Mouse (Mus musculus) liver, embryonic 11.5 days (tissue): Measurements from ENCODE around the gene Dnaic1. TPM values are rescaled to one million over a fixed set of nuclear protein-coding genes. Genes with fewer than 3 reads are reported as not detected.

Source experiments
- ATAC-seq: fragments of 200-750 bp; cut with Nextera tagmentation; replicated peaks from 2 replicates; pipeline ENCODE4 v1.8.0; 2017; ENCODE audit warnings: moderate number of reproducible peaks, mild to moderate bottlenecking, moderate TSS enrichment, moderate library complexity; ENCODE audit not compliant: low FRiP score
- DNase-seq: peaks from one replicate; pipeline ENCODE4 v3.0.0-alpha.2; 2017; ENCODE audit warnings: low spot score
- H3K27ac ChIP-seq: fragments of 300-500 bp; sonication (generic); 2 replicates; pipeline ENCODE4 v1.5.1; 2014; ENCODE audit warnings: mild to moderate bottlenecking, low read depth, low read length, control low read depth
- H3K27me3 ChIP-seq: fragments of 300-500 bp; sonication (generic); replicated peaks from 2 replicates; pipeline ENCODE4 v1.6.1; 2014; ENCODE audit warnings: low read length, mixed read lengths; ENCODE audit not compliant: control insufficient read depth, insufficient read depth
- H3K36me3 ChIP-seq: fragments of 300-500 bp; sonication (generic); 2 replicates; pipeline ENCODE4 v1.6.1; 2014; ENCODE audit warnings: mild to moderate bottlenecking, low read length, moderate library complexity, mixed read lengths; ENCODE audit not compliant: control insufficient read depth, insufficient read depth
- H3K4me1 ChIP-seq: fragments of 300-500 bp; sonication (generic); replicated peaks from 2 replicates; pipeline ENCODE4 v1.6.1; 2014; ENCODE audit warnings: low read length, mixed read lengths; ENCODE audit not compliant: control insufficient read depth, insufficient read depth
- H3K4me2 ChIP-seq: fragments of 300-500 bp; sonication (generic); 2 replicates; pipeline ENCODE4 v1.6.1; 2014; ENCODE audit warnings: mild to moderate bottlenecking, control low read depth, moderate library complexity
- H3K4me3 ChIP-seq: fragments of 300-500 bp; sonication (generic); 2 replicates; pipeline ENCODE4 v1.5.1; 2014; ENCODE audit warnings: low read depth, low read length, control low read depth
- H3K9ac ChIP-seq: fragments of 300-500 bp; sonication (generic); 2 replicates; pipeline ENCODE4 v1.6.1; 2014; ENCODE audit warnings: low read depth, low read length, control low read depth
- H3K9me3 ChIP-seq: fragments of 300-500 bp; sonication (generic); 2 replicates; pipeline ENCODE4 v1.6.1; 2016; ENCODE audit warnings: low read length, inconsistent platforms, mixed read lengths; ENCODE audit not compliant: control insufficient read depth
- WGBS: fragments of 180-500 bp; shearing (Covaris S2); extraction: QIAGEN DNeasy Blood & Tissue Kit; methylation state at CpG from one replicate; pipeline ENCODE4 v1.1.7; 2014; 5-methylcytosine and 5-hydroxymethylcytosine counted together
- polyA plus RNA-seq: library from polyadenylated mRNA; unstranded; fragments of >200 nt; fragmentation: Nextera tagmentation; extraction: Ambion mirVana; gene quantifications from 2 replicates; pipeline ENCODE4 v1.2.1, GENCODE M21; 2014

The Dnaic1 gene
- 1.6 TPM in 2 replicates for polyA plus RNA-seq

DNA sequence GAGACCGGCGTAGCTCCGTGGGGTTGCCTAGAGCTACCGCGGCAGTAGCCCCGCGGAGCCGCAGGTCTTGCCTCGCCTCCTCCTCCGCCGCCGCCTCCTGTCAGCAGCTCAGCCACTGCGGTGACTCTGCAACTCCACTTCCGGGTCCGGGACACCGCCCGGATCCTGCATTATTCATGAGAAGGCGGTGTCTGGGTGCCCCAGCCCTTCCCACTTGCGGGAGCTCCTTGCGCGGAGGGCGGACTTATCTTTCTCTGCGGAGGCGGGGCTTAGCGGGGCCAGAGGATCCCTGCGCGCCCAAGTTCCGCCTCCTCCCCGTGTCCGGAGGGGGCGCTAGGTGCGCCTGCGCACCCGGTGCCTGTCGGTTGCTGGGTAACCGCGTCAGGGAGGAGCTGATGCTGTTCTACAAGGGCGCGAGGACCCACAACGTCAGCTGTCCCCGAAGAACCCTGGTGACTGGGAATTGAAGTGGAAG, at the start of gene Dnaic1, which contains the start of gene Fam219a:
Gene Dnaic1 (plus strand): TSS at position 365 of the 475 bp plus-strand sequence.
Gene Fam219a (minus strand): TSS at position 128 of the 475 bp plus-strand sequence.
- Histone ChIP-seq H3K27ac (no peak within 1 kb of the TSS), H3K4me1 (peaks cover 5% of the 10 kb centered on the region; the same call in 1 of the 2 replicates), H3K36me3 (no peaks in the 10 kb centered on the region), H3K4me3 (peak within 1 kb of the TSS; percentile 79), H3K9me3 (no peaks in the 10 kb centered on the region), H3K9ac (peak within 1 kb of the TSS; percentile 72), H3K4me2 (peak within 1 kb of the TSS; percentile 100), H3K27me3 (peaks cover 14% of the 10 kb centered on the region)
- peak; percentile 99 for ATAC-seq
- peak; percentile 91 for DNase-seq
- under 1% methylated on average over 41 of the region's 41 CpGs for WGBS

DNA sequence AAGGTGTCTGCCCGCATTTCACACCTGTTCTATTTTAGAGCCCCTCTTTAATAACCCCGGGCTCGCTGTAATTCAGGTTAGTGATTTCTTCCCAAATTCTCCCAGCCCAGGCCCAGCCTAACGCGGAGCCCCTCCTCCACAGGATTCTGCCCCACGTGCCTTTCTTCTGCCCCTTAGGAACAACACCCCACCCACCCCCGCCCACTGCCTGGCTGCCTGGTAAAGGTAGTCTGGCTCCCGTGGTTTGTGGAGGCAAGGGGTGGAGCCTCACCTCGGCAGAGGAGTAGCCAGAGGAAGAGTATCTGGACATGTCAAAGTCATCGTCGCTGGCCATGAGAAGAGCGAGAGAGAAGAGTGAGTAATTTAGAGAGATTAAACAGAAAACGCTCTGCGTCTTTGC, 48.9 kb upstream of the Dnaic1 start:
- no peak overlapping the region for H3K27ac ChIP-seq
- no peaks in the 10 kb centered on the region for H3K4me1 ChIP-seq
- DNase-seq (no peak), ATAC-seq (no peak)
- 33% methylated on average over 14 of the region's 14 CpGs for WGBS
- H3K4me2 ChIP-seq: no peak overlapping the region
- H3K9me3 ChIP-seq: no peaks in the 10 kb centered on the region
- no peak overlapping the region for H3K9ac ChIP-seq
- no peaks in the 10 kb centered on the region for H3K27me3 ChIP-seq
- H3K4me3 ChIP-seq: no peak overlapping the region
- H3K36me3 ChIP-seq: no peaks in the 10 kb centered on the region

- Histone ChIP-seq H3K27ac (no peak overlapping the region), H3K9ac (no peak overlapping the region), H3K9me3 (no peaks in the 10 kb centered on the region), H3K4me2 (no peak overlapping the region), H3K4me3 (no peak overlapping the region), H3K4me1 (no peaks in the 10 kb centered on the region), H3K27me3 (no peaks in the 10 kb centered on the region), H3K36me3 (no peaks in the 10 kb centered on the region)
- 84% methylated on average over 6 of the region's 6 CpGs for WGBS
- DNase-seq (no peak), ATAC-seq (no peak)
Observed at GRCm38 (mm10) chr4:41522136-41522535, 47.4 kb upstream of the Dnaic1 start.

DNA sequence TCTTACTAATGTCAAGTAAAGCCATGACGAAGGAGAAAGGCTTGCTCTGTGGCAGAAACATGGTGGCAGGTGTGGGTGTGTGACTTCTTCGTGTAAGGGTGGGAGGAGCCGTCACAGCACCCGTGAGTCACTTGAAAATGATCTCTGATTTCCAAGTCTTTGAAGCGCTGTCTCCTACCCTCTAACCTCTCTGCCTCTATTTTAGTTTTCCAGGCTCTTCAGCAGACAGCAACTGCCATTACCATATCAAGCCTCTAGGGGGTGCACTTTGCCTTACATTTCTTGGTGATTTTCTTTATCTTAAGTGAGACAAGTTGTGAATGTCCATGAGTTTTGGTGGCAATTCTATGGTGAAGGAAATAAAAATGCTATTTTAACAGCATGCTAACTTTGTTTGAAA, 46.8 kb upstream of the Dnaic1 start:
- Histone ChIP-seq H3K4me2 (no peak overlapping the region), H3K4me3 (no peak overlapping the region), H3K27me3 (no peaks in the 10 kb centered on the region), H3K9ac (no peak overlapping the region), H3K36me3 (no peaks in the 10 kb centered on the region), H3K27ac (no peak overlapping the region), H3K4me1 (no peaks in the 10 kb centered on the region), H3K9me3 (no peaks in the 10 kb centered on the region)
- no peak for DNase-seq
- no peak for ATAC-seq
- WGBS: 38% methylated on average over 5 of the region's 5 CpGs

- no peak overlapping the region for H3K4me2 ChIP-seq
- WGBS: 64% methylated on average over 7 of the region's 7 CpGs
- H3K4me3 ChIP-seq: no peak overlapping the region
- H3K27me3 ChIP-seq: no peaks in the 10 kb centered on the region
- no peaks in the 10 kb centered on the region for H3K4me1 ChIP-seq
- DNase-seq (no peak), ATAC-seq (no peak)
- no peak overlapping the region for H3K27ac ChIP-seq
- H3K9ac ChIP-seq: no peak overlapping the region
- H3K9me3 ChIP-seq: no peaks in the 10 kb centered on the region
- no peaks in the 10 kb centered on the region for H3K36me3 ChIP-seq
Observed at GRCm38 (mm10) chr4:41523839-41524238, 45.7 kb upstream of the Dnaic1 start.

DNA sequence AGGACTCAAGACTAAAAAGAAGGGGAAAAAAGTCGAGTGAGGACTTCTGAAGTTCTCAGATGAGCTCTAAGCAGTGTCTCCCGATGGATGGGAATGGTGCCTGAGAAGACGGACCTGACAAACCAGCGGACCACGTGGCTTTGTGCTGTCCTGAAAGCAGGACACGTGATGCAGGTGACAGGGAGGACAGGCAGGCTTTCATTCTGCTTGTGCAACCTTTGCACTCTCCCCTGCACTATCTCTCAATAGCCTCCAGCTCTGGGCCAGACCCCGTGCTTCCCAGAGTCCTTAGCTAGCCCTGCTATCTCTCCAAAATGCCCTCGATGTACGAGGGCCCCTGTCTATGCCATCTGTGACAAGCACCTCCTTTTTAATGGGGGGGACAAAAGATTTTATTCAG, 44.7 kb upstream of the Dnaic1 start:
- Histone ChIP-seq H3K4me3 (no peak overlapping the region), H3K27me3 (no peaks in the 10 kb centered on the region), H3K36me3 (no peaks in the 10 kb centered on the region), H3K27ac (no peak overlapping the region), H3K4me1 (no peaks in the 10 kb centered on the region), H3K9ac (no peak overlapping the region), H3K4me2 (no peak overlapping the region), H3K9me3 (no peaks in the 10 kb centered on the region)
- DNase-seq: no peak
- ATAC-seq: no peak
- 65% methylated on average over 9 of the region's 9 CpGs for WGBS

DNA sequence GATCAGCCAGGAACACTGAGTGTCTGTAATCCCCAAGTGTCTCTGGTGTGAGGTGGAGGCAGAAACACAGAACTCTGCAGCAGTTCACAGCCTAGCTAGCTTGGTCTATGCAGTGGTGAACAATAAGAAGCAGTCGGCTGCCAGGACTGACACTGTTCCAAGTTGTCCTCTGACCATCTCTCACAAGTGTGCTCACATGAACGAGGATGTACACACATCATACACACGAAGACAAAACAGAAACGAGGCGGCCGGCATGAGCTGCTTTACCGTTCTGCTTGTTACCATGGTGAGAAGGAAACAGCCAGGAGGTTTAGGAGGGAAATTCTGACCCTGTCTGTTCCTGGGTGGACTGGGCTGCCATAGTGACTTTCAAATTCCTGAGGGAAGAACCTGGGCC, 43.0 kb upstream of the Dnaic1 start:
- no peak overlapping the region for H3K4me2 ChIP-seq
- no peaks in the 10 kb centered on the region for H3K4me1 ChIP-seq
- no peak overlapping the region for H3K27ac ChIP-seq
- no peaks in the 10 kb centered on the region for H3K27me3 ChIP-seq
- no peaks in the 10 kb centered on the region for H3K36me3 ChIP-seq
- WGBS: 76% methylated on average over 7 of the region's 7 CpGs
- no peak overlapping the region for H3K4me3 ChIP-seq
- no peaks in the 10 kb centered on the region for H3K9me3 ChIP-seq
- H3K9ac ChIP-seq: no peak overlapping the region
- ATAC-seq (no peak), DNase-seq (no peak)

DNA sequence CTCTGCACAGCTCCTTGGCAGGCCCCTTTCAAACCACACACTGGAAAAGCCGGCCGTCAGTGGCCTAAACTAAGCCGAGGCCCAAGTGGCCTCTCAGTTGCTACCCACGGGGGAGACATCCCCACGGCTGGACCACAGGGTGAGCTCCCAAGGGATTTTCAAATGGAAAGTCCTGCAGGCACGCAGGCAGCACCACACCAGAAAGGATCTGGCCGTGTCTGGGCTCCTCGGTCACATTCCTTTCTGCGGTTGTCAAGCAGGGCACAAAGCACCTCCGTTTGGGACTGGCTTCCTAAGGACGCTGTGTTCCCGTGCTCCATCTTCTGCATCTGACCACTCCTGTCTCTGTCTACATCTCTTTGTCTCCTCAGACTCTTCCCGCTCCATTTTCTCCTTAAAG, 42.5 kb upstream of the Dnaic1 start:
- Histone ChIP-seq H3K9ac (no peak overlapping the region), H3K36me3 (no peaks in the 10 kb centered on the region), H3K9me3 (no peaks in the 10 kb centered on the region), H3K4me3 (no peak overlapping the region), H3K4me2 (no peak overlapping the region), H3K27ac (no peak overlapping the region), H3K27me3 (no peaks in the 10 kb centered on the region), H3K4me1 (no peaks in the 10 kb centered on the region)
- 56% methylated on average over 13 of the region's 13 CpGs for WGBS
- DNase-seq (no peak), ATAC-seq (no peak)

DNA sequence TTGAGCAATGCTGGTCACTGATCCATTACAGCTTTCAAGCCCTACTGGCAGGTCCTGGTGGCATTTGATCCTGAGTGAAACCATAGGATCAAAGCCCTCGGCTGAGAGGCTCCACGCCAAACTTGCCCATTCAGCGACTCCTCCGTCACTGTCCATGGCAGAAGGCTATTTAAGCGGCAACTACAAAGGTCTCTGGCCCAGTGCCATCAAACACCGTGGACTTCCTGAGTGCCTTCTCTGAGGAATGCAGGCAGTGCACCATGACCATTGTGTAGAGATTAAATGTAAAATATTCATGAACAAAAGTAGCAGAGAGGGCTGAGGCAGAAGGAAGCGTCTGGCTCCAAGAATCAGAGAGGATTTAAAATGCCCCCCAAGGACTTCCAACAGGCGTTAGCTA, 41.6 kb upstream of the Dnaic1 start:
- Histone ChIP-seq H3K36me3 (no peaks in the 10 kb centered on the region), H3K9ac (no peak overlapping the region), H3K4me2 (no peak overlapping the region), H3K4me1 (no peaks in the 10 kb centered on the region), H3K4me3 (no peak overlapping the region), H3K27me3 (no peaks in the 10 kb centered on the region), H3K9me3 (no peaks in the 10 kb centered on the region), H3K27ac (no peak overlapping the region)
- ATAC-seq: no peak
- DNase-seq: no peak
- 61% methylated on average over 8 of the region's 8 CpGs for WGBS
